Mouse (Mus musculus) midbrain, embryonic 16.5 days (tissue): ENCODE measurements around the gene Lrrc4b. TPM values are rescaled to one million over a fixed set of nuclear protein-coding genes. Genes with fewer than 3 reads are reported as not detected.

Experiments used
- microRNA-seq: library from miRNA; unstranded; fragments of <30 nt; microRNA quantifications from one replicate; pipeline ENCODE4, GENCODE M21; 2017
- polyA plus RNA-seq: library from polyadenylated mRNA; unstranded; fragments of >200 nt; fragmentation: Nextera tagmentation; extraction: Ambion mirVana; gene quantifications from 2 replicates; pipeline ENCODE4 v1.2.1, GENCODE M21; 2015

Gene Lrrc4b
- polyA plus RNA-seq, 1 experiment from 2014 or later: 15.9 TPM

Small RNA genes lying within 50 kb of the gene (microRNA-seq; reads per million reads assigned to microRNA genes)
- not detected for gene Mir7052

Other genes with a start within 250 kb of the Lrrc4b start
- not detected in 2 replicates for gene Klk1b24, start 240.8 kb upstream of the Lrrc4b start, polyA plus RNA-seq
- not detected in 2 replicates for gene Klk1b3, start 230.8 kb upstream of the Lrrc4b start, polyA plus RNA-seq
- not detected in 2 replicates for gene Klk1b4, start 221.6 kb upstream of the Lrrc4b start, polyA plus RNA-seq
- not detected in 2 replicates for gene Klk1b5, start 213.1 kb upstream of the Lrrc4b start, polyA plus RNA-seq
- gene Klk1, start 203.7 kb upstream of the Lrrc4b start, polyA plus RNA-seq: not detected in 2 replicates
- not detected in 2 replicates for gene Gm36864, start 192.8 kb upstream of the Lrrc4b start, polyA plus RNA-seq
- gene 1700028J19Rik, start 182.3 kb upstream of the Lrrc4b start, polyA plus RNA-seq: 1.1 and 1.5 TPM in 2 replicates
- 225 and 237 TPM in 2 replicates for gene 2410002F23Rik, start 182.3 kb upstream of the Lrrc4b start, polyA plus RNA-seq
- gene Acp4, start 171.6 kb upstream of the Lrrc4b start, polyA plus RNA-seq: 0.14 TPM in 1 of 2 replicates, not detected in the other
- not detected in 2 replicates for gene Gm15517, start 167.6 kb upstream of the Lrrc4b start, polyA plus RNA-seq
- 4.0 and 4.2 TPM in 2 replicates for gene Clec11a, start 122.1 kb upstream of the Lrrc4b start, polyA plus RNA-seq
- 35.6 and 36.8 TPM in 2 replicates for gene Shank1, start 118.8 kb upstream of the Lrrc4b start, polyA plus RNA-seq
- 57.4 and 73.2 TPM in 2 replicates for gene Syt3, start 44.9 kb upstream of the Lrrc4b start, polyA plus RNA-seq
- gene 1700008O03Rik, start 43.2 kb upstream of the Lrrc4b start, polyA plus RNA-seq: 2.0 and 3.6 TPM in 2 replicates
- gene Aspdh, start 36.4 kb downstream of the Lrrc4b start, polyA plus RNA-seq: 3.9 and 4.2 TPM in 2 replicates
- 39.5 and 39.6 TPM in 2 replicates for gene Josd2, start 39.0 kb downstream of the Lrrc4b start, polyA plus RNA-seq
- gene Emc10, start 67.5 kb downstream of the Lrrc4b start, polyA plus RNA-seq: 121 and 137 TPM in 2 replicates
- 24.2 and 29.8 TPM in 2 replicates for gene Fam71e1, start 67.6 kb downstream of the Lrrc4b start, polyA plus RNA-seq
- 0.16 and 0.17 TPM in 2 replicates for gene Mybpc2, start 95.6 kb downstream of the Lrrc4b start, polyA plus RNA-seq
- gene Spib, start 103.1 kb downstream of the Lrrc4b start, polyA plus RNA-seq: not detected in 2 replicates
- 19.4 and 20.1 TPM in 2 replicates for gene Pold1, start 119.8 kb downstream of the Lrrc4b start, polyA plus RNA-seq
- 54.1 and 58.1 TPM in 2 replicates for gene Nr1h2, start 124.9 kb downstream of the Lrrc4b start, polyA plus RNA-seq
- gene Napsa, start 143.4 kb downstream of the Lrrc4b start, polyA plus RNA-seq: 0.77 and 1.9 TPM in 2 replicates
- 5.5 and 6.4 TPM in 2 replicates for gene Kcnc3, start 161.6 kb downstream of the Lrrc4b start, polyA plus RNA-seq
- 2.9 and 3.3 TPM in 2 replicates for gene Myh14, start 241.8 kb downstream of the Lrrc4b start, polyA plus RNA-seq